Mouse (Mus musculus) large intestine, adult 2 months (tissue): ENCODE data around the gene 1700069L16Rik. TPM values are rescaled to one million over a fixed set of nuclear protein-coding genes. Genes with fewer than 3 reads are reported as not detected.

Source experiments
- DNase-seq: peaks from one replicate; pipeline ENCODE4 v3.0.0-alpha.2; 2012; ENCODE audit warnings: low read depth, low spot score
- WGBS: fragments of 180-500 bp; shearing (Covaris S2); methylation state at CpG from one replicate; pipeline ENCODE4 v1.1.7; 2018; 5-methylcytosine and 5-hydroxymethylcytosine counted together
- polyA plus RNA-seq: library from polyadenylated mRNA; depleted of rRNA; stranded (reverse); fragments of >200 nt; gene quantifications from 2 replicates; pipeline ENCODE4 v1.2.3, GENCODE M21; 2012; rRNA removed

1700069L16Rik gene
- polyA plus RNA-seq, 1 experiment, result not detected

DNA sequence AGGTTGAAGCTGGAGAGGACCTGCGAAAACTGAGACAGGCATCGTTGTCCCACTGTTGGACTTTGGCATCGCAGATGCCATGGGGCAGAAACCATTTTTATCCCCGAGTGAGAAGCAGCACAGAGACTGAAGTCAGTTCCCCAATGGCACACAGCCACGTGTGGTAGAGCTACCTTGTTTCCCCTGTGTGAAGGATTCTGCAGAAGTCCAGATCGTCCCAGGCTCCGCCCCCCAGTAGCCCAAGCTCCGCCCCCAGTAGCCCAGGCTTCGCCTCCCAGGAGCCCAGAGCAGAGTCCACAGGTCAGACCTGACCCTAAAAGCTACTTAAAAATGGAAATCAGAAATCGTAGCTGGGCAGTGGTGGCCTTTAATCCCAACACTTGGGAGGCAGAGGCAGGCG, 70.4 kb downstream of the 1700069L16Rik start:
- no peak for DNase-seq
- 78% methylated on average over 11 of the region's 11 CpGs for WGBS

DNA sequence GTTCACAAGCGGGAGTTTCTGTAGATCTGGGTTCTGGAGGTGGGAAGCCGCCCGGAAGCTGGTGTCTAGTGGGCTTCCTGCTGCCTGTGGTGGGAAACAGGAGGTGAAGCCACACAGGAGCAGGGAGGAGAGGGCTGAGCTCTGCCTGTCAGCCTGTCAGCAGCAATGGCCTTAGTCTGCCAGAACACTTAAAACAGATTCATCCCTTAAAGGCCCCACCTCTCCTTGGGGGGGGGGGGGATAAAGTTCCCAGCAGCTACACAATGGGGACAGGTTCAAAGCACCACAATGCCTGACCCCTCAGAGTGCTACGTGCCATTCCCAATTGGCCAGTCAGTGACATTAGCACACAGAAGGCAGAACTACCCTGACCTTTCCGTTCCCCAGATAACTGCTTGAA, 72.4 kb downstream of the 1700069L16Rik start:
- no peak for DNase-seq
- 30% methylated on average over 5 of the region's 5 CpGs for WGBS

DNA sequence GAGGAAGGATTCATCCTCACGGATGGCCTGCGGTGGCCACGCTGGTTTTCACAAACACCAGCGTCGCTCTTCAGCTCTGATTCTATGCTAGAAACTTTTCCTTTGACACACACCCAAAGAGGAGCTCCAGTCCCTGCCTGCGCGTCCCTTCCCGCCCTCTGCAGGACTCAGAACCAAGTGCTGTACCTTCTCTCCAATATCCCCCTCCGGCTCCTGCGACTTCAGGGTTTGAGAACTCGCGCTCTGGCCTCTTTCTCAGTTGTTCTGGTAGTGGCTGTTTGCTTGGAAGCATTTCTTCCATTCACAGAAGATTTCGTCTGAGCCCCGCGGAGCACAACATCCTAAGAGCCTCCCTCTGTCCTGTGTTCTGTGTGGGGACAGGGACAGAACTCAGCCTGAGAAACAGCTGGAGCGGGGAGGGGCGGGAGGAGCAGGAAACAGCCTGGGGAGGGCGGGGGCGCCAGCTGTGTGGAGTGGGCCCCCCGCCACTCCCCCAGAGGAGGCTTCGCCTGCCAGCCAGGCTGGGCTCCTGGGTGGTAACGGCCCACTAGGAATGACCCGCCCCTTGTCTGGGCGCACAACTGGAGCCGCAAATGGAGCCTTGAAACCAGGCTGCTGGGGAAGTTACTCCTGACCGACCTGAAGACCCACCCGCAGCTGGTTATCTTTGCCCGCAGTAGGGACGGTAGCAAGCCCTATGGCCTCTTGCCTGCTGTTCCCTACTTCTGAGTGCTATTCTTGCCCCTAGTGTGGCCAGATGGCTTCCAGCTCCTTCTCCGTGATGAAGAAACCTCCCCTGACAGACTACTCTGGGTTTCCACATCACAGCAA, 74.3 kb downstream of the 1700069L16Rik start, which contains the start of gene Cmklr1:
Gene Cmklr1 (minus strand): TSS at position 392 of the 831 bp plus-strand sequence.
- DNase-seq, result no peak
- WGBS, result 6% methylated on average over 30 of the region's 30 CpGs

DNA sequence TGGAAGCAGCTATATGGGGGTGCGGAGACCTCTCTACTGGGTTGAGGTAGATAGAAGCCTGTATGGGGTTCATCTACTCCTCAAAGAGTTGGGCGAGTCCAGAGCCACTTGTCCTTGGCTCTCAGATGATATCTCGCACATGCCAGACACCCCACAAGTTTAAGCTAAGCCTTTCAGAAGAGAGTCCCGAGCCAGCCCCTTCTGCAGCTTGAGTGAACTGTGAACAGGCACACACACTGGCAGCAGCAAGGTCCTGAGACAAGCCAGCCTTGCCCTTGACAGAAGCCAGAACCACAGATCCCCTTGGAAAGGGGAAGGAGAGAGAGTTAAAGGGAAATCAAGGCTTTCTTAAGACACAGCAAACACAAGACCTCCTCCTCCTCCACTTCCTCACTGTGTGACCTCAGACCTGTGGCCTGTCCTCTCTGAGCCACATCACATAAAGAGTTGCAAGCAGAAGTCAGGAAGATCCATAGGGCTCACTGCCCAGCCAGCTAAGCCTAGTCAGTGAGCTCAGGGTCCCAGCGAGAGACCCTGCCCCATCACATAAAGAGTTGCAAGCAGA, 75.8 kb downstream of the 1700069L16Rik start:
- DNase-seq, result no peak

DNA sequence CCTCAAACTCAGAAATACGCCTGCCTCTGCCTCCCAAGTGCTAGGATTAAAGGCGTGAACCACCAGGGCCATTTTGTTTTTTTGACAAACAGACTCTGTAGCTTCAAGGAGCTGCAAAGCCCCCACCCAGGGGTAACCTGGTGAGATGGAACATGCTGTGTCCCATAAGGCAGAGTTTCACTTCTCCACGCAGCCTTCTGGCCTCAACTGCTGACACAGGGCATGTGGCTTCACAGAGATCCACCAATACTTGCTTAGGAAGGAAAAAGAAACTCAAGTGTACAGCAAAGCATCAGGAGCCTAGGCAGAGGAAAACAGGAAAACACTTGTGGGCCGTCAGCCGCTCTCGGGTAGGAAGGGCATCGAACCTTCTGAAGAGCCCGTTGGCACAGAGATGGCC, 77.4 kb downstream of the 1700069L16Rik start:
- WGBS, result 86% methylated on average over 8 of the region's 8 CpGs
- DNase-seq, result no peak

More for the DNA sequence above, 75.8 kb downstream of the 1700069L16Rik start:
- 75% methylated on average over 5 of the region's 5 CpGs for WGBS

DNA sequence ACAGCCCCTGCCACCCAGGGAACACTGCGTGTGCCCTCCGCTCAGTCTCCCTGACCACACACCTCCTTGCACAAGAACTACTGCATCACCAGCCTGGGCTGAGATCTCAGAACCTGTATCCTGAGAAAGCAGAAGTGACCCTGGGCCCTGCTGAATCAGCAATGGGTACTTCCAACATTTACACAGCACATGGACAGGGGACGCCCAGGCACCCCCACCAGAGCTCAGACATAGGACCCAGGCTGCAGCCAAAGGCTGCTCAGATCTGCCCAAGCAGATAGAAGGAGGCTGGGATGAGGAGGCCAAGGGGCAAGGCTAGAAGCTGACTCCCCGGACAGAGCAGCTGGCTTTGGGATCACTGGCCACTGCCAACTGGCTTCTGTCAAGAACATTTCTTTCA, 80.1 kb downstream of the 1700069L16Rik start:
- DNase-seq, result no peak
- 78% methylated on average over 4 of the region's 4 CpGs for WGBS

DNA sequence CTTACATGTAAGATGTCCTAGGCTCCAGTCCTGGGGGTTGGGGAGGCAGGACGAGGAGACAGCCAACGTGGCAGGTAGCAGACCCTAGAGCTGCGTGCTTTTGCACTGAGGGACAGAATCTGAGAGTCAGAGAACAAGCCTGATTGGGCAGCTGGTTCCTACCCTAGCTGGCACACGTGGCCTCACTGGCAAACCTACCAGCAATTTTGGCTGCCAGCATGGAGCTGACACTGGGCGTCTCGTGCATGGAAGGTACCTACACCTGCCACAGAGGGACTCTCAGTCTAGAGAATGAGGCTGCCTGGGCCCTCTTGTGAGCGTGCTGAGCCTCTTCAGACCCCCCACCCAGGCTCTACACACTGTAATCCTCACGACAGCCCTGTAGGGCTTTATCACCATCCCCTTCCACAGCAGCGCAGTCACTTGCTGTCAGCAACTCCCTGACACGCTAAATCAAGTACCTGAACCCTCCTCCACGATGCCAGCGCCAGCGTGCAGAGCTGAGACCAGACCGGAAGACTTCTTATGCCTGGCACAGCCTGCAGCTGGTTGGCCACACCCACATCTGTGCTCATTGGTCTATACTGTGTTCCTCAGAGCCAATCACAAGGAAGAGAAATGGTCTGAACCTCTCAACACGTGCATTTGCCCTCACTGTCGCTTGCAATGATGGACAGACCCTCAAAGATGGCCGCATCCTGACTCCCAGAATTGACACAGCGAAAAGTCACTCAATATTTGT, 81.3 kb downstream of the 1700069L16Rik start:
- no peak for DNase-seq
- WGBS, result 50% methylated on average over 18 of the region's 18 CpGs

Other genes starting within 250 kb of the 1700069L16Rik start
- gene Wscd2, start 234.4 kb downstream of the 1700069L16Rik start, polyA plus RNA-seq, result 6.9 and 8.7 TPM in 2 replicates
- 5.4 and 12.1 TPM in 2 replicates for gene Cmklr1, start 74.3 kb downstream of the 1700069L16Rik start, polyA plus RNA-seq
- 4.3 and 5.8 TPM in 2 replicates for gene Ficd, start 11.0 kb upstream of the 1700069L16Rik start, polyA plus RNA-seq
- gene Sart3, start 47.7 kb upstream of the 1700069L16Rik start, polyA plus RNA-seq, result 14.6 and 20.7 TPM in 2 replicates
- 79.0 and 86.3 TPM in 2 replicates for gene Iscu, start 48.0 kb upstream of the 1700069L16Rik start, polyA plus RNA-seq
- 14.4 and 14.5 TPM in 2 replicates for gene Tmem119, start 75.7 kb upstream of the 1700069L16Rik start, polyA plus RNA-seq
- gene Selplg, start 107.9 kb upstream of the 1700069L16Rik start, polyA plus RNA-seq, result 32.2 and 38.6 TPM in 2 replicates
- 130 and 171 TPM in 2 replicates for gene Coro1c, start 184.0 kb upstream of the 1700069L16Rik start, polyA plus RNA-seq